Mouse (Mus musculus): ENCODE measurements around the gene Dmkn. TPM values are rescaled to one million over a fixed set of nuclear protein-coding genes. Genes with fewer than 3 reads are reported as not detected.
A peak's percentile ranks its signal among the peaks of the same experiment; 100 is the strongest.

Dmkn gene
- polyA plus RNA-seq, 1 experiment from 2014 or later: 2.7 TPM

GRCm38 (mm10) chr7:30791921-30792320 lies 28.4 kb downstream of the Dmkn start:
- Histone ChIP-seq H3K36me3 (ENCODE audit: insufficient read depth, low read length) (no peaks in the 10 kb centered on the region), H3K4me1 (replicated peaks; ENCODE audit: insufficient read depth, low read length) (no peaks in the 10 kb centered on the region), H3K27me3 (ENCODE audit: insufficient read depth, low read length) (no peaks in the 10 kb centered on the region), H3K9ac (ENCODE audit: low read depth, low read length) (no peak overlapping the region), H3K4me3 (replicated peaks; ENCODE audit: low read depth, low read length) (no peak overlapping the region), H3K27ac (no peak overlapping the region), H3K4me2 (ENCODE audit: low read length) (no peak overlapping the region), H3K9me3 (replicated peaks; ENCODE audit: low read length) (no peaks in the 10 kb centered on the region)
- 23% methylated on average over 9 of the region's 9 CpGs for WGBS
- no peak for TF ChIP-seq CTCF (IDR thresholded peaks at IDR 0.05; ENCODE audit: low read depth)
- ATAC-seq (replicated peaks; ENCODE audit: low FRiP score, low read depth) (no peak), DNase-seq (ENCODE audit: low spot score) (no peak)

GRCm38 (mm10) chr7:30794921-30795320 lies 31.4 kb downstream of the Dmkn start:
- Histone ChIP-seq H3K9ac (ENCODE audit: low read depth, low read length) (no peak overlapping the region), H3K4me2 (ENCODE audit: low read length) (no peak overlapping the region), H3K4me1 (replicated peaks; ENCODE audit: insufficient read depth, low read length) (no peaks in the 10 kb centered on the region), H3K27ac (no peak overlapping the region), H3K9me3 (replicated peaks; ENCODE audit: low read length) (no peaks in the 10 kb centered on the region), H3K4me3 (replicated peaks; ENCODE audit: low read depth, low read length) (no peak overlapping the region), H3K27me3 (ENCODE audit: insufficient read depth, low read length) (no peaks in the 10 kb centered on the region), H3K36me3 (ENCODE audit: insufficient read depth, low read length) (no peaks in the 10 kb centered on the region)
- no peak for DNase-seq (ENCODE audit: low spot score)
- TF ChIP-seq CTCF (IDR thresholded peaks at IDR 0.05; ENCODE audit: low read depth): no peak
- no peak for ATAC-seq (replicated peaks; ENCODE audit: low FRiP score, low read depth)

DNA sequence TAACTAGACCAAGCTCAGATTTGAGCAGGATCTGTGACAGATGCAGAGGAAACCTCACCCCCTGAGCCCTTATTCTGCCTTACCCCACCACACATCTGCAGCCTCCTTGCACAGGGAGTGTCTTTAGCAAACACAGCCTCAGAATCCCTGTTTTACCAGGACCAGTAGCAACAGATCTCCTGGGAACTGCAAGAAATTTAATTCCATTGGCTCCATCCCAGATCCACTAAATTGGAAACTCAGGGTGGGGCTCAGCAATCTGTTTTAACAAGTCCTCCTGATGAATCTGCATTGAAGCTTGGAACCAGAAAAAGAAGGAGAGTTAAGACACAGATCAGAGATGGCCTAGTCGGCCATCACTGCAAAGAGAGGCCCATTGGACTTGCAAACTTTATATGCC lies 33.2 kb downstream of the Dmkn start:
- Histone ChIP-seq H3K4me1 (replicated peaks; ENCODE audit: insufficient read depth, low read length) (no peaks in the 10 kb centered on the region), H3K4me2 (ENCODE audit: low read length) (no peak overlapping the region), H3K27me3 (ENCODE audit: insufficient read depth, low read length) (no peaks in the 10 kb centered on the region), H3K9ac (ENCODE audit: low read depth, low read length) (no peak overlapping the region), H3K36me3 (ENCODE audit: insufficient read depth, low read length) (no peaks in the 10 kb centered on the region), H3K9me3 (replicated peaks; ENCODE audit: low read length) (no peaks in the 10 kb centered on the region; the same call in 1 of the 2 replicates), H3K27ac (no peak overlapping the region), H3K4me3 (replicated peaks; ENCODE audit: low read depth, low read length) (no peak overlapping the region)
- TF ChIP-seq CTCF (IDR thresholded peaks at IDR 0.05; ENCODE audit: low read depth): no peak
- DNase-seq (ENCODE audit: low spot score) (no peak), ATAC-seq (replicated peaks; ENCODE audit: low FRiP score, low read depth) (no peak)
- WGBS: 82% methylated on average over 1 of the region's 1 CpGs

- H3K36me3 ChIP-seq (ENCODE audit: insufficient read depth, low read length): no peaks in the 10 kb centered on the region
- no peaks in the 10 kb centered on the region; the same call in 1 of the 2 replicates for H3K9me3 ChIP-seq (replicated peaks; ENCODE audit: low read length)
- H3K27ac ChIP-seq: no peak overlapping the region
- H3K4me3 ChIP-seq (replicated peaks; ENCODE audit: low read depth, low read length): no peak overlapping the region
- DNase-seq (ENCODE audit: low spot score): no peak
- ATAC-seq (replicated peaks; ENCODE audit: low FRiP score, low read depth): no peak
- H3K27me3 ChIP-seq (ENCODE audit: insufficient read depth, low read length): no peaks in the 10 kb centered on the region
- H3K4me1 ChIP-seq (replicated peaks; ENCODE audit: insufficient read depth, low read length): no peaks in the 10 kb centered on the region
- H3K4me2 ChIP-seq (ENCODE audit: low read length): no peak overlapping the region
- TF ChIP-seq CTCF (IDR thresholded peaks at IDR 0.05; ENCODE audit: low read depth): peak; percentile 39
- H3K9ac ChIP-seq (ENCODE audit: low read depth, low read length): no peak overlapping the region
These were observed 37.1 kb downstream of the Dmkn start for GRCm38 (mm10) chr7:30800653-30801052.

DNA sequence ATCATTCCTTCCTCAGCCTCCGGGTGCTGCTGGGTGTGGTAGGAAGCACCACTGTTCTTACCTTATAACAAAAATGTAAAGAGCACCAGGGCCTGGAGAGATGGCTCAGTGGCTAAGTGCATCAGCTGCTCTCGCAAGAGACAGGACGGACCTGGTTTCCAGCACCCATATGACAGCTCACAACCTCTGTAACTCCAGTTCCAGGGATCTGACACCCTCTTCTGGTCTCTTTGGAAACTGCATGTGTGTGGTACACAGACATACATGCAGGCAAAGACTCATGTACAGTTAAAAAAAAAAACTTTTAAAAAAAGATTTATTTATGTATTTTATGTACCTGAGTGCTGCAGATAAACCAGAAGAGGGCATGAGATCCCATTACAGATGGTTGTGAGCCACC lies 39.7 kb downstream of the Dmkn start:
- no peak for TF ChIP-seq CTCF (IDR thresholded peaks at IDR 0.05; ENCODE audit: low read depth)
- no peaks in the 10 kb centered on the region; the same call in 1 of the 2 replicates for H3K9me3 ChIP-seq (replicated peaks; ENCODE audit: low read length)
- H3K4me2 ChIP-seq (ENCODE audit: low read length): no peak overlapping the region
- DNase-seq (ENCODE audit: low spot score): no peak
- no peaks in the 10 kb centered on the region for H3K36me3 ChIP-seq (ENCODE audit: insufficient read depth, low read length)
- no peaks in the 10 kb centered on the region for H3K4me1 ChIP-seq (replicated peaks; ENCODE audit: insufficient read depth, low read length)
- no peak for ATAC-seq (replicated peaks; ENCODE audit: low FRiP score, low read depth)
- 91% methylated on average over 3 of the region's 3 CpGs for WGBS
- no peak overlapping the region for H3K9ac ChIP-seq (ENCODE audit: low read depth, low read length)
- no peaks in the 10 kb centered on the region for H3K27me3 ChIP-seq (ENCODE audit: insufficient read depth, low read length)
- H3K4me3 ChIP-seq (replicated peaks; ENCODE audit: low read depth, low read length): no peak overlapping the region
- H3K27ac ChIP-seq: no peak overlapping the region

- Histone ChIP-seq H3K36me3 (ENCODE audit: insufficient read depth, low read length) (no peaks in the 10 kb centered on the region), H3K4me3 (replicated peaks; ENCODE audit: low read depth, low read length) (no peak overlapping the region), H3K9me3 (replicated peaks; ENCODE audit: low read length) (no peaks in the 10 kb centered on the region; the same call in 1 of the 2 replicates), H3K4me1 (replicated peaks; ENCODE audit: insufficient read depth, low read length) (no peaks in the 10 kb centered on the region), H3K27me3 (ENCODE audit: insufficient read depth, low read length) (no peaks in the 10 kb centered on the region), H3K27ac (no peak overlapping the region), H3K4me2 (ENCODE audit: low read length) (no peak overlapping the region), H3K9ac (ENCODE audit: low read depth, low read length) (no peak overlapping the region)
- 72% methylated on average over 9 of the region's 9 CpGs for WGBS
- TF ChIP-seq CTCF (IDR thresholded peaks at IDR 0.05; ENCODE audit: low read depth): no peak
- no peak for DNase-seq (ENCODE audit: low spot score)
- ATAC-seq (replicated peaks; ENCODE audit: low FRiP score, low read depth): no peak
These were observed 40.6 kb downstream of the Dmkn start for GRCm38 (mm10) chr7:30804026-30804715.

GRCm38 (mm10) chr7:30805924-30806323 lies 42.4 kb downstream of the Dmkn start:
- WGBS: 47% methylated on average over 6 of the region's 6 CpGs
- H3K4me3 ChIP-seq (replicated peaks; ENCODE audit: low read depth, low read length): no peak overlapping the region
- H3K4me2 ChIP-seq (ENCODE audit: low read length): no peak overlapping the region
- H3K27me3 ChIP-seq (ENCODE audit: insufficient read depth, low read length): no peaks in the 10 kb centered on the region
- no peak overlapping the region for H3K27ac ChIP-seq
- TF ChIP-seq CTCF (IDR thresholded peaks at IDR 0.05; ENCODE audit: low read depth): peak; percentile 63
- H3K9me3 ChIP-seq (replicated peaks; ENCODE audit: low read length): no peaks in the 10 kb centered on the region
- no peak for ATAC-seq (replicated peaks; ENCODE audit: low FRiP score, low read depth)
- no peak overlapping the region for H3K9ac ChIP-seq (ENCODE audit: low read depth, low read length)
- no peaks in the 10 kb centered on the region for H3K36me3 ChIP-seq (ENCODE audit: insufficient read depth, low read length)
- no peaks in the 10 kb centered on the region for H3K4me1 ChIP-seq (replicated peaks; ENCODE audit: insufficient read depth, low read length)
- peak; percentile 4 for DNase-seq (ENCODE audit: low spot score)

Data from kidney, postnatal 0 days (tissue).